Mouse (Mus musculus) CD4-positive helper T cell, adult 2 months (primary cell): ENCODE measurements around the gene Ctnna2.

Source experiments
- DNase-seq: peaks from one replicate; pipeline ENCODE4 v3.0.0-alpha.2; 2012; ENCODE audit warnings: low read depth, missing footprints, low spot score

Gene Ctnna2

GRCm38 (mm10) chr6:77827526-77827925 is 152.0 kb downstream of the Ctnna2 start:
- no peak for DNase-seq

DNA sequence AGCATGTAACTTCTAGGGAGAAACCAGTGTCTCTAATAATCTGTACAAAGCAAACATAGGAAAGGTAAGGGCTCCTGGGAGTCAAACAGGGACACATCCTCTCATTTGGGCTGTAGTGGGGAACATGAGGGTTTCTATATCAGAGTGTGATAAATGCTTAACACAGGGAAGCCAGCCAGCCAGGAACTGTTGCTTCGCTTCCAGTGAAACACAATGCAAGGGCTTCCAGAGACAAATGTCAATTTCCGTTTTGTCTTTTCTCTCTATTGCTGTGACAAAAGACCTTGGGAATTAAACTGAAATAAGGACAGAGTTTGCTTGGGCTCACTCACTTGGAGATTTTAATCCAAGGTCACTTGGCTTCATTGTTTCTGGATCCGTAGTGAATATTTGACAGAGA is 162.4 kb downstream of the Ctnna2 start:
- DNase-seq: no peak

DNA sequence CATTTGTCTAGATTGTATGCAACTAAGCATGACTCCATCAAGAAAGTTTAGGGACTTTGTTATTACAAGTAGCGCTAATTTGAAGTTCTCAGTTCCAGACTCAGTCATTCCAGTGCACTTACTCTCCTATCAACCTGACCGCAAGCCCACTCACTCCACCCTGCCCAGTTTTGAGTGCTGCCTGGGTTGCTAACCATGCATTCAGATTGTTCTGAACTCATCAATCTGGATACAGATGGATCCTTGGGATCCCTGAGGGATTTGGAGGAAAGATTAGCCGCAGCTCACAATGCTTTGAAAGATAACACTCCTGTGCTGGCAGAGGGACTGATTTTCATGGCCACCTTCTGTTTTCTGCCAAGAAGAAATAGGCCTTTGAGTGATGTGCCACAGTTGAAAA is 168.5 kb downstream of the Ctnna2 start:
- no peak for DNase-seq

- no peak for DNase-seq
Measured at GRCm38 (mm10) chr6:77802604-77803003, 176.9 kb downstream of the Ctnna2 start.

DNA sequence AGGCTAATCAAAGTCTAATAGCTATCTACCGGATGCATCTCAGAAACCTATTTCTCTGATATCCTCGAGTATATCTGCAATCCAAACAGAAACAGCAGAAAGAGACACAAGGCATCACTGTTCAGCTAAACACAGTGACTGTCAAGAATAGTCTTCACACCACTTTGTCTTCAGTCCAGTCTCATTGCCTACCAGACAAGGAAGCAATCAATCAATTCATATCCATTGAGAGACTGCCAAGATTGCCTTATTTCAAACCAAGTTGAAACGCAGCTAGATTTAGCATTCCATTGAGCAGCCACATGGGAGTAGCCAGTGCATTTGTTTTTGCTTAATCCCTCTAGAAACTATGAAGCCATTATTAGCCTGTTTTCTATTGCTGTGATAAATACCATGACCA is 196.2 kb downstream of the Ctnna2 start:
- no peak for DNase-seq

- DNase-seq: no peak
Measured at GRCm38 (mm10) chr6:77768357-77769103, 211.0 kb downstream of the Ctnna2 start.

DNA sequence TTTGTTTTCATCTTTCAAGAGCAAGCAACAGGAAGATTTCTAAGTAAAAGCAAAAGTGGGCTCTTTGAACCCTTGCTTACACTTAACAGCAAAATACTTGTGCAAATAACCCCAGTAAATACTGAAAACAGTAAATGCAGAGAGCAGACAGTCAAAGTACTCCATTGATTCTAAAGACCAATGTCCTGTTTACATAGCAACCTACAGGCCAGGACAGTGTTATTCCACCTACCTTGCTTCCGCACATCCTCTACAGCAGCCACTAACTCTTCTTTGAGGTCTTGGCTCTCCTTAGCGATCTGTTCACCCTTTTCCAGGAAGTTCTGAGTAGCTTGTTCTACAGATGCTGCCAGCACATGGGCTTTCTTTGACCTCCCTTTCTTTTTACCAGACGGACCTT is 221.3 kb downstream of the Ctnna2 start:
- no peak for DNase-seq

- no peak for DNase-seq
Measured at GRCm38 (mm10) chr6:77745426-77745825, 234.1 kb downstream of the Ctnna2 start.

- no peak for DNase-seq
Measured at GRCm38 (mm10) chr6:77743651-77744050, 235.8 kb downstream of the Ctnna2 start.

DNA sequence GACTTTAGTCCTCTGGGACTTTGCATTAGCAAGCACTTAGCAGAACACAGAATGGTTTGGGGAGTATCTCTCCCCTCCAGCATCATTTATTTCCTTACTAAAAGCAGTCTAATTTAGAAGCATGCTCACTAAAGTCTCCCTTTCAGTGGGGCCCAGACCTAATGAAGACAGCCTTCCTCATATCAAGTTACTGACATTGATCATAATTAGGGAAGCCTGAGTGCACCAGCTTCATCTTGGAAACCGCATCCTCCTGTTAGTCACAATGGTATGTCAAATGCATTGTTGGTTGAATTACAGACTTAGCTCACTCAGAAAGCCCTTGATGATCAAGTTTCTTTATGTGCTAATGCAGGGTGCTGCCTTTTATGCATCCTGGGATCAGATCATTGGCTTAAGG is 236.5 kb downstream of the Ctnna2 start:
- no peak for DNase-seq

- no peak for DNase-seq
Measured at GRCm38 (mm10) chr6:77738640-77739039, 240.9 kb downstream of the Ctnna2 start.

- no peak for DNase-seq
Measured at GRCm38 (mm10) chr6:77724952-77725299, 254.6 kb downstream of the Ctnna2 start.

GRCm38 (mm10) chr6:77724042-77724951 is 255.2 kb downstream of the Ctnna2 start:
- DNase-seq: no peak

- DNase-seq: peak; percentile 2
Measured at GRCm38 (mm10) chr6:77694093-77694492, 285.4 kb downstream of the Ctnna2 start.

DNA sequence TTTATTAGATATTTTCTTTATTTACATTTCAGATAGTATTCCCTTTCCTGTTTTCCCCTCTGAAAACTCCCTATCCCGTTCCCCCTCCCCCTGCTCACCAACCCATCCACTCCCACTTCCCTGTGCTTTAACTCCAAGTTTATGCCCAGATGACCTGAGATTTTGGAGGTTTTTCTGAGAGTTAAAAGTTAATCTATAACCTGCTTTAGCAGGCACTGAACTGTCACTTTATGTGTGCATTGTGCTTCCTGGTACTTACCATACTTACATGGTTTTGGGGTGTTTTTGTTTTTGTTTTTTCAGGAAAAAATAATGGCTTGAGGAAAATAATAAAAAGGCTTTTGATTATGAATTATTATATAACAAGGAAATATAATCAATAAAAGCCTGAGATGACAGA is 292.3 kb downstream of the Ctnna2 start:
- no peak for DNase-seq

DNA sequence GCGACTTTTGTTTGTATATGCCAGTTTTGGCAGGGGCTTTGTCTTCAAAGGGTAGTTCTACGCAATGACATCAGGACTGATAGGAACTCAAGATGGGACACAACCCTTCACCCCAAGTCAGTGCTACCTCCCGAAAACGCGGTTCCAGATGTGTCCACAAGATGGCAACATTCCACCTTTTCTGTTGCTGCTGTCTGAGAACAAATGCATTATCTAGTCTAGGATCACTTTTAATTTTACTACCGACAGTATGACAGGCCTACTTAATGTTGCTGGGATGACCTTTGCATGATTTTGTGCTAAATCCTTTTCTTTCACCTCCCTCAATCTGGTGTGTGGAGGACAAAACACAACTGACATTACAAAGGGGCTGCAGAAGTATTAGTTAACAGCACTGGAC is 329.4 kb downstream of the Ctnna2 start:
- no peak for DNase-seq

DNA sequence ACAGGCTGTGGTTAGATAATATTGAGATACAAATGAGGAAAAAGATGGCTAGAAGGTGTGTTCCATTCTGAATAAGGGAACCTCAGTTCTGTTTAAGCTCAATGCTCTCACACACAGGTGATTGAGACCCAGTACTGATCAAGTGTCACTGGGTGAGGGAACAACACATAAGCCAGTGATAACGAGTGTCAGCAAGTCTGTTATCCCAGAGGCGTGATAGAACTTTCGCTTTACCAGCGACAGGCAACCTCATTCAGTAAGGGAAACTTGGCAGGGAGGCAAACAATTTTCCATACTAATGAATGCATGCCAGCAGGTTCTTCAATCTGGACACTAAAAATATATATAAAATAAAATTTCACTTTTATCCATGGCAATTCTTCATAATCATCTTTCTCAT is 334.9 kb downstream of the Ctnna2 start:
- no peak for DNase-seq

GRCm38 (mm10) chr6:77638784-77639183 is 340.7 kb downstream of the Ctnna2 start:
- no peak for DNase-seq

DNA sequence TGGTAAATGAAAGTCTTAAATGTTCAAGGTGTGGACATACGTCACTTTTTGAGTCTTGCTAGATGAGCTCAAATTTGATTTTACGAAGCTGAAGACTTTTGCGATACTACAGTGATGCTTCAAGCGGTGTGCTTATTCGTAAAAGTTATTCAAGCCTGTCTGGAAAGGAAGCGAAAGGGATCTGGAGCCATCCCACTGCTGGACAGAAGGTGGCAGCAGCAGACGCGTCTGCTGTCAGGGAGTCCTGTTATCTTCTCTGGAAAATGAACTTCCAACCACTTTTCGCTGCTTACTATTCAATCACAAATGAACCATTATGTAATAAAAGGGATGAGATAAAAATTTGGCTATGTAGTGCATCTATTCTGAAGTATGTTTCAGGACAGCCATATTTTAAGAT is 345.5 kb downstream of the Ctnna2 start:
- no peak for DNase-seq

- DNase-seq: no peak
Measured at GRCm38 (mm10) chr6:77628573-77629192, 350.8 kb downstream of the Ctnna2 start.

- DNase-seq: no peak
Measured at GRCm38 (mm10) chr6:77604642-77605392, 374.7 kb downstream of the Ctnna2 start.

- no peak for DNase-seq
Measured at GRCm38 (mm10) chr6:77603914-77604313, 375.6 kb downstream of the Ctnna2 start.
